Mouse (Mus musculus): ENCODE results near the gene Ece2. TPM values are rescaled to one million over a fixed set of nuclear protein-coding genes. Genes with fewer than 3 reads are reported as not detected.

Ece2 gene
- polyA plus RNA-seq, 1 experiment: 25.4 TPM

- H3K4me1 ChIP-seq (ENCODE audit: control insufficient read depth, insufficient read depth, low read length): no peaks in the 10 kb centered on the region
- H3K4me3 ChIP-seq (ENCODE audit: insufficient read depth, low read length): peak overlapping the region; percentile 69
- no peak for TF ChIP-seq CTCF (IDR thresholded peaks at IDR 0.05; ENCODE audit: extremely low read depth, insufficient read depth, low read length)
- TF ChIP-seq POLR2A (IDR thresholded peaks at IDR 0.05; ENCODE audit: extremely low read depth, insufficient read depth, low read length): no peak
- H3K27ac ChIP-seq (ENCODE audit: insufficient read depth, low read length): no peak overlapping the region
Measured at GRCm38 (mm10) chr16:20621991-20622685, 7.5 kb upstream of the Ece2 start.

- no peak for TF ChIP-seq CTCF (IDR thresholded peaks at IDR 0.05; ENCODE audit: extremely low read depth, insufficient read depth, low read length)
- TF ChIP-seq POLR2A (IDR thresholded peaks at IDR 0.05; ENCODE audit: extremely low read depth, insufficient read depth, low read length): no peak
- H3K4me3 ChIP-seq (ENCODE audit: insufficient read depth, low read length): no peak overlapping the region
- H3K27ac ChIP-seq (ENCODE audit: insufficient read depth, low read length): no peak overlapping the region
- H3K4me1 ChIP-seq (ENCODE audit: control insufficient read depth, insufficient read depth, low read length): no peaks in the 10 kb centered on the region
Measured at GRCm38 (mm10) chr16:20623211-20623610, 6.4 kb upstream of the Ece2 start.

- H3K4me1 ChIP-seq (ENCODE audit: control insufficient read depth, insufficient read depth, low read length): peaks cover 1% of the 10 kb centered on the region; the same call in 1 of the 2 replicates
- H3K27ac ChIP-seq (ENCODE audit: insufficient read depth, low read length): no peak overlapping the region
- no peak for TF ChIP-seq CTCF (IDR thresholded peaks at IDR 0.05; ENCODE audit: extremely low read depth, insufficient read depth, low read length)
- TF ChIP-seq POLR2A (IDR thresholded peaks at IDR 0.05; ENCODE audit: extremely low read depth, insufficient read depth, low read length): no peak
- H3K4me3 ChIP-seq (ENCODE audit: insufficient read depth, low read length): peak overlapping the region; percentile 64; the same call in 1 of the 2 replicates
Measured at GRCm38 (mm10) chr16:20628871-20629391, 697 bp upstream of the Ece2 start.

- no peak overlapping the region for H3K4me3 ChIP-seq (ENCODE audit: insufficient read depth, low read length)
- H3K27ac ChIP-seq (ENCODE audit: insufficient read depth, low read length): no peak overlapping the region
- no peaks in the 10 kb centered on the region; the same call in 1 of the 2 replicates for H3K4me1 ChIP-seq (ENCODE audit: control insufficient read depth, insufficient read depth, low read length)
- TF ChIP-seq CTCF (IDR thresholded peaks at IDR 0.05; ENCODE audit: extremely low read depth, insufficient read depth, low read length) (no peak), POLR2A (IDR thresholded peaks at IDR 0.05; ENCODE audit: extremely low read depth, insufficient read depth, low read length) (no peak)
Measured at GRCm38 (mm10) chr16:20637410-20637809, 7.8 kb downstream of the Ece2 start.

- no peak overlapping the region for H3K27ac ChIP-seq (ENCODE audit: insufficient read depth, low read length)
Measured at GRCm38 (mm10) chr16:20638367-20638766, 8.7 kb downstream of the Ece2 start.

GRCm38 (mm10) chr16:20642161-20642560, 12.5 kb downstream of the Ece2 start:
- TF ChIP-seq CTCF (IDR thresholded peaks at IDR 0.05; ENCODE audit: extremely low read depth, insufficient read depth, low read length): peak; percentile 69
- TF ChIP-seq POLR2A (IDR thresholded peaks at IDR 0.05; ENCODE audit: extremely low read depth, insufficient read depth, low read length): no peak

More at GRCm38 (mm10) chr16:20638367-20638766, 8.7 kb downstream of the Ece2 start:
- no peak overlapping the region for H3K4me3 ChIP-seq (ENCODE audit: insufficient read depth, low read length)
- TF ChIP-seq POLR2A (IDR thresholded peaks at IDR 0.05; ENCODE audit: extremely low read depth, insufficient read depth, low read length) (no peak), CTCF (IDR thresholded peaks at IDR 0.05; ENCODE audit: extremely low read depth, insufficient read depth, low read length) (no peak)
- H3K4me1 ChIP-seq (ENCODE audit: control insufficient read depth, insufficient read depth, low read length): no peaks in the 10 kb centered on the region; the same call in 1 of the 2 replicates

GRCm38 (mm10) chr16:20643911-20644310, 14.3 kb downstream of the Ece2 start:
- TF ChIP-seq POLR2A (IDR thresholded peaks at IDR 0.05; ENCODE audit: extremely low read depth, insufficient read depth, low read length) (no peak), CTCF (IDR thresholded peaks at IDR 0.05; ENCODE audit: extremely low read depth, insufficient read depth, low read length) (no peak)
- Histone ChIP-seq H3K27ac (ENCODE audit: insufficient read depth, low read length) (no peak overlapping the region), H3K4me3 (ENCODE audit: insufficient read depth, low read length) (no peak overlapping the region), H3K4me1 (ENCODE audit: control insufficient read depth, insufficient read depth, low read length) (no peaks in the 10 kb centered on the region)

More at GRCm38 (mm10) chr16:20642161-20642560, 12.5 kb downstream of the Ece2 start:
- no peak overlapping the region for H3K27ac ChIP-seq (ENCODE audit: insufficient read depth, low read length)
- H3K4me3 ChIP-seq (ENCODE audit: insufficient read depth, low read length): no peak overlapping the region
- H3K4me1 ChIP-seq (ENCODE audit: control insufficient read depth, insufficient read depth, low read length): no peaks in the 10 kb centered on the region; the same call in 1 of the 2 replicates

- Histone ChIP-seq H3K4me3 (ENCODE audit: insufficient read depth, low read length) (peak within 1 kb of the TSS; percentile 84), H3K27ac (ENCODE audit: insufficient read depth, low read length) (peak within 1 kb of the TSS; percentile 40), H3K4me1 (ENCODE audit: control insufficient read depth, insufficient read depth, low read length) (peaks cover 1% of the 10 kb centered on the region; the same call in 1 of the 2 replicates)
- peak; percentile 92 for TF ChIP-seq POLR2A (IDR thresholded peaks at IDR 0.05; ENCODE audit: extremely low read depth, insufficient read depth, low read length)
- TF ChIP-seq CTCF (IDR thresholded peaks at IDR 0.05; ENCODE audit: extremely low read depth, insufficient read depth, low read length): no peak
Measured at GRCm38 (mm10) chr16:20651076-20651946, 21.7 kb downstream of the Ece2 start, which contains the start of gene Psmd2. Gene Psmd2 (plus strand): TSS chr16:20651652.

- no peak for TF ChIP-seq POLR2A (IDR thresholded peaks at IDR 0.05; ENCODE audit: extremely low read depth, insufficient read depth, low read length)
- no peak overlapping the region; the same call in 1 of the 2 replicates for H3K27ac ChIP-seq (ENCODE audit: insufficient read depth, low read length)
Measured at GRCm38 (mm10) chr16:20651947-20652310, 22.3 kb downstream of the Ece2 start.

More at GRCm38 (mm10) chr16:20651947-20652310, 22.3 kb downstream of the Ece2 start:
- H3K4me1 ChIP-seq (ENCODE audit: control insufficient read depth, insufficient read depth, low read length): peaks cover 1% of the 10 kb centered on the region; the same call in 1 of the 2 replicates
- H3K4me3 ChIP-seq (ENCODE audit: insufficient read depth, low read length): peak overlapping the region; percentile 84

All from cortical plate, adult 2 months (tissue).